Mouse (Mus musculus) testis, postnatal 10 days (tissue): ENCODE data around the gene Ctsm.
"Not testable (repeated sequence)": the region's sequence is repeated elsewhere in the genome, so short reads cannot be mapped to it uniquely, and the experiment has no call there.

Experiments
- DNase-seq: peaks from one replicate; pipeline ENCODE4 v3.0.0; 2021; ENCODE audit warnings: low spot score

The Ctsm gene

GRCm38 (mm10) chr13:61541631-61542030 is at the start of gene Ctsm:
TSS of gene Ctsm (minus strand) at chr13:61541839.
- DNase-seq: no peak

GRCm38 (mm10) chr13:61570027-61570426 is 28.4 kb upstream of the Ctsm start, which contains the start of gene Cts3:
TSS of gene Cts3 (minus strand) at chr13:61570127.
- no peak for DNase-seq

GRCm38 (mm10) chr13:61568074-61568473 is 26.4 kb upstream of the Ctsm start, which contains the start of gene Gm49352:
TSS of gene Gm49352 (minus strand) at chr13:61568174.
- not testable (repeated sequence) for DNase-seq
